Mouse (Mus musculus) stomach, postnatal 0 days (tissue): Measurements from ENCODE around the gene Abhd18. TPM values are rescaled to one million over a fixed set of nuclear protein-coding genes. Genes with fewer than 3 reads are reported as not detected.
A peak's percentile ranks its signal among the peaks of the same experiment; 100 is the strongest.

Source experiments
- ATAC-seq: fragments of 200-750 bp; cut with Nextera tagmentation; 2 replicates; pipeline ENCODE4 v1.8.0; 2017; ENCODE audit not compliant: low FRiP score, low TSS enrichment
- DNase-seq: peaks from one replicate; pipeline ENCODE4 v3.0.0-alpha.2; 2016; ENCODE audit warnings: low spot score
- H3K27ac ChIP-seq: fragments of 300-500 bp; sonication (generic); replicated peaks from 2 replicates; pipeline ENCODE4 v1.5.1; 2014; ENCODE audit warnings: mild to moderate bottlenecking, control low read depth
- H3K27me3 ChIP-seq: fragments of 300-500 bp; sonication (generic); 2 replicates; pipeline ENCODE4 v1.6.1; 2014; ENCODE audit warnings: low read length; ENCODE audit not compliant: control insufficient read depth, insufficient read depth
- H3K36me3 ChIP-seq: fragments of 300-500 bp; sonication (generic); 2 replicates; pipeline ENCODE4 v1.6.1; 2014; ENCODE audit warnings: low read length, mixed read lengths; ENCODE audit not compliant: control insufficient read depth, insufficient read depth
- H3K4me1 ChIP-seq: fragments of 300-500 bp; sonication (generic); replicated peaks from 2 replicates; pipeline ENCODE4 v1.6.1; 2014; ENCODE audit warnings: antibody characterized with exemption; ENCODE audit not compliant: control insufficient read depth, insufficient read depth
- H3K4me2 ChIP-seq: fragments of 300-500 bp; sonication (generic); replicated peaks from 2 replicates; pipeline ENCODE4 v1.6.1; 2014; ENCODE audit warnings: low read depth, mild to moderate bottlenecking, control low read depth, moderate library complexity
- H3K4me3 ChIP-seq: fragments of 300-500 bp; sonication (generic); 2 replicates; pipeline ENCODE4 v1.5.1; 2014; ENCODE audit warnings: low read depth, low read length, control low read depth
- H3K9ac ChIP-seq: fragments of 300-500 bp; sonication (generic); 2 replicates; pipeline ENCODE4 v1.6.1; 2014; ENCODE audit warnings: mild to moderate bottlenecking, low read length, control low read depth, mixed read lengths
- H3K9me3 ChIP-seq: fragments of 300-500 bp; sonication (generic); 2 replicates; pipeline ENCODE4 v1.6.1; 2016; ENCODE audit warnings: low read length; ENCODE audit not compliant: control insufficient read depth
- CTCF ChIP-seq: IDR thresholded peaks from 2 replicates; pipeline ENCODE4 v1.5.1; 2016; ENCODE audit warnings: antibody characterized with exemption, low read depth, mild to moderate bottlenecking, moderate library complexity
- EP300 ChIP-seq: optimal IDR thresholded peaks from 2 replicates; pipeline ENCODE3; 2016; ENCODE audit warnings: antibody characterized with exemption
- WGBS: fragments of 180-500 bp; shearing (Covaris S2); extraction: QIAGEN DNeasy Blood & Tissue Kit; methylation state at CpG from one replicate; pipeline ENCODE4 v1.1.7; 2014; 5-methylcytosine and 5-hydroxymethylcytosine counted together
- polyA plus RNA-seq: library from polyadenylated mRNA; unstranded; fragments of >200 nt; fragmentation: Nextera tagmentation; extraction: Ambion mirVana; gene quantifications from 2 replicates; pipeline ENCODE4 v1.2.1, GENCODE M21; 2015

The Abhd18 gene
- polyA plus RNA-seq, 1 experiment from 2014 or later = 5.7 TPM

DNA sequence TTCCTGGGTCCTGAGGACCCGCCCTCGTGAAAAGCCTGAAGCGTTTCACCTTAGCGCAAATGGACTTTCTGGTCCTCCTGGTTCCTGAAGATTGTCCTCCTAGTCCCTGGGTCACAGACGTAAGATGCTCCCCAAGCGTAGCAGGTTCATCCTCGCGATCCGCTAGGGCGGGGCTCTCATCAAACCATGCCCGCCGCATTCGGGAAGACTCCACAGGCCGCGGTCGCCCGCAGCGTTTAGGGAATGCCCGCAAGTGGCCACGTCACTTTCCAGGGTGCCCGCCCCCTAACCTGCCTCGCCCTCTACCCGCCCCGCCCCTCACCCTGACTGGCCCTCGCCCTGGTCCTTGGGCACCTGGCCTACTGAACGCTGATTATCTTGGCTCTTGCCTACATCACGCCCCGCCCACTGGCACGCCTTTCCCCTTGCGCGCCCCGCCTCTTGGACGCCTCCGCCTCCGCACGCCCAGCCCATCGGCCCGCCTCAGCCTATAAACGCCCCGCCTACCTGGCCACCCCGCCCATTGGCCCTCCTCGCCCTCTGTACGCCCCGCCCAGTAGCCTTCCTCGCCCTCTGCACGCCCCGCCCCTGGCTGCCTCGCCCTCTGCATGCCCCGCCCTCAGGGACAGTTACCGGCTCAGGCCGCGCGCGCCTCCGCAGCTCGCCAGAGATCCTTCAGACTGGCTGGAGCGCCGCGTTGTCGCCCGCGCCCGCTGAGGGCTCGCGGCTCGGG lies 102.6 kb downstream of the Abhd18 start, which contains the start of gene Larp1b:
Gene Larp1b, plus strand, starts transcription at position 659 of the 733 bp plus-strand sequence.
- H3K4me1 ChIP-seq = no peaks in the 10 kb centered on the region
- H3K4me2 ChIP-seq = peak within 1 kb of the TSS; percentile 95
- no peaks in the 10 kb centered on the region for H3K9me3 ChIP-seq
- peak within 1 kb of the TSS; percentile 80 for H3K4me3 ChIP-seq
- no peaks in the 10 kb centered on the region for H3K36me3 ChIP-seq
- ATAC-seq = peak; percentile 96
- under 1% methylated on average over 64 of the region's 66 CpGs for WGBS
- 0 out of 2 replicates have a peak, but pooled peaks have one; percentile 3 for TF ChIP-seq CTCF
- no peak for TF ChIP-seq EP300
- H3K27me3 ChIP-seq = no peaks in the 10 kb centered on the region
- DNase-seq = peak; percentile 100
- peak within 1 kb of the TSS; percentile 78 for H3K9ac ChIP-seq
- H3K27ac ChIP-seq = peak within 1 kb of the TSS; percentile 93

DNA sequence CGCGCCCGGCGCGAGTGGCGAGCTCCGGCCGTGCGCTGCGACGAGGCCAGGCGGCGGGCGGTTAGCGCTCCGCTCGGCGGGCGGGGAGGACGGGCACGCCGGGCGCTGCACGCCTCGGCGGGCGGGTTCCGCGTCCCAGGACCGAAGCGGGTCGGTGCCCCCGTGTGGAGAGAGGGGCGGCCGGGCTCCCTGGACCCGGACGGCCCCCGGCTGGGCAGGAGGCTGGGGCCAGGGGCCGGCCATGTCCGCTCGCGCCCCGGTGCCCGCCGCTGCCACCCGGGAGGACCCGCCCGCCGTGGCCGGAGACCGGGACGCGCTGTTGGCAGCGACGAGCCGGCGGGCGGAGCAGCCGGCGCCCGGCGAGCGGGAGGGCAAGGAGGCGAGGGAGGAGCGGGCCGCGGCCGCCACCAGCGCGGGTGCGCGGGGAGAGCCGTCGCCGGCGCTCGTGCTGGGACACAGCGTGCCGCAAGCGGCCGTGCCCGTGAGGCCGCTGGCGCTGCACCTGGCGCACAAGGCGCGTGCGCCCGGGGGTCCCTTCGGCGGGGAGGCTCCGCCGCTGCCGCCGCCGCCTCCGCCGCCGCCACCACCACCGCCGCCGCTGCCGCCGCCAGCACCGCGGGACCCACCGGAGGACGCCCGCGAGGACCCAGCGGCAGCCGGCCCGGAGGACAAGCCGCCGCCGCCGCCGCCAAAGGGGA lies 103.3 kb downstream of the Abhd18 start:
- no peaks in the 10 kb centered on the region for H3K36me3 ChIP-seq
- no peaks in the 10 kb centered on the region for H3K4me1 ChIP-seq
- no peaks in the 10 kb centered on the region for H3K9me3 ChIP-seq
- whole genome bisulfite sequencing = 0% methylated on average over 60 of the region's 118 CpGs
- H3K4me3 ChIP-seq = peak overlapping the region; percentile 80
- peak; percentile 59 for DNase-seq
- ATAC-seq = peak; percentile 33
- no peak for TF ChIP-seq EP300
- no peaks in the 10 kb centered on the region for H3K27me3 ChIP-seq
- peak overlapping the region; percentile 95 for H3K4me2 ChIP-seq
- peak overlapping the region; percentile 93 for H3K27ac ChIP-seq
- H3K9ac ChIP-seq = peak overlapping the region; percentile 78

DNA sequence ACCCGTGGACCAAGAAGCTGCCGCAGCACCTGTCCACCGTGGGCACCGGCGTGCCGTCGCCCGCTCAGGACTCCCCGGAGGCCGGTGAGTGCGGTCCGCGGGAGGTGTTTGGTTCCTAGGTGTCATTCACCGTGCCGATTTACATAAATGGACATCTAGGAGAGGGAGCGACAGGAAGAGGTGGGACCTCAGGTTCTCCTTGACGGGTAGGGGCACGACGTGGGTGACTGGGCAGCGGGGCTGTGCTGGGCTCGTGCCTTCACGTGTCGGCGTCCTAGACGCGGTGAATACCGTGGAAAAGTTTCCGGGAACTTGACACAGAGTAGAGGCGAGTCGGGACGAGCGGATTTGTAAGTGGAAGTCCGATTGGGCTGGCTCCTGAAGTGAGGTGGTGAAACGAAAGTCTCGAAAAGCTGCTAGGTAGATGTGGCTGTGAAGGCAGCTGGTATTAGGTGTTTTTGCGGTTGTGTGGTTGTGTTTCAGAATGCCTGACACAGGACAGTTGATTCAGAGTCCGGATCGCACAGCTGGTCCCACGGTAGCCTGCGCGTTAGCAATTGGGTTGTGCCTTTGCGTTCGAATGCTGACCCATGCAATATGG lies 103.9 kb downstream of the Abhd18 start:
- Histone ChIP-seq H3K4me1 (no peaks in the 10 kb centered on the region), H3K4me3 (peak overlapping the region; percentile 80), H3K4me2 (peak overlapping the region; percentile 95), H3K27ac (peak overlapping the region; percentile 93), H3K27me3 (no peaks in the 10 kb centered on the region), H3K36me3 (no peaks in the 10 kb centered on the region), H3K9ac (peak overlapping the region; percentile 78), H3K9me3 (no peaks in the 10 kb centered on the region)
- under 1% methylated on average over 43 of the region's 43 CpGs for WGBS
- ATAC-seq = peak; percentile 17; the same call in 1 of the 2 replicates
- DNase-seq = peak; percentile 68
- TF ChIP-seq EP300 (no peak), CTCF (no peak)

DNA sequence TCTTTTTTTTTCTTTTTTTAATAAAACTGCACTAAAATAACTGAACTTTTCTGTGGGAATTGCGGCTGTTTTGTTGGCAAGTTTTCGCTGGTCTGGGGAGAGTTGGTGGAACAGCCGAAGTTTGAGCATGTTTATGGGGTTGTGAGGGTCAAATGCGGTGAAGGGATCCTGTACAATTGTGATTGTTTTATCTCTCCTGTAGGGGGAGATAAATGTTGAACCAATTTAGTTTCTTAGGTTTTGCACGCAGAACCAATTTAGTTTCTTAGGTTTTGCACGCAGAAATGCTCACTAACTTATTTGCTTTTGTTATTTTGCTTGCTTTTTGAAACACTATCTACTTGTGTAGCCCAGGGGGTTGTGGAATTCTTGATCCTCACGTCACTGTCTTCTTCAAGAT lies 104.6 kb downstream of the Abhd18 start:
- Histone ChIP-seq H3K27ac (no peak overlapping the region), H3K4me3 (peak overlapping the region; percentile 80), H3K27me3 (no peaks in the 10 kb centered on the region), H3K9me3 (no peaks in the 10 kb centered on the region), H3K9ac (no peak overlapping the region), H3K36me3 (no peaks in the 10 kb centered on the region), H3K4me1 (no peaks in the 10 kb centered on the region), H3K4me2 (peak overlapping the region; percentile 95)
- ATAC-seq = no peak
- no peak for DNase-seq
- peak; percentile 58 for TF ChIP-seq CTCF
- TF ChIP-seq EP300 = no peak
- WGBS = 13% methylated on average over 7 of the region's 7 CpGs

DNA sequence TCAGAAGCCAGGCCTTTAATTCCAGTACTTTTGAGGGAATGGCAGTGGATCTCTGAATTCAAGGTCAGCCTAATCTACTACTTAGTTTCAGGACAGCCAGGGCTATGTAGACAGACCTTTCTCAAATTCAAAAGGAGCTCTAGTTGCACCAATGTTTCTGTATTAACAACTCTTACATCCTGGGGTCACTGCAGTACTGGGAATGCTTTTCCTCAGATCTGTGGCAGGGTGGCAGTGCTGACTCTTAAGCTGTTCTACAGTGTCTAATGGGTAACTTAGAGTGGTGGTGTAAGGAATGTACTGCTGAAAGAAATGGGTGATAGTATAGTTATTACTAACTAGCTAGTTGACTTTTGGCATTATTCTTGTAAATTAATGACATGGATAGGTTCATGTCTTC lies 105.8 kb downstream of the Abhd18 start:
- H3K4me3 ChIP-seq = no peak overlapping the region
- H3K9me3 ChIP-seq = no peaks in the 10 kb centered on the region

More for the DNA sequence above, 105.8 kb downstream of the Abhd18 start:
- Histone ChIP-seq H3K4me1 (no peaks in the 10 kb centered on the region), H3K36me3 (no peaks in the 10 kb centered on the region), H3K27ac (no peak overlapping the region), H3K4me2 (no peak overlapping the region), H3K27me3 (no peaks in the 10 kb centered on the region), H3K9ac (no peak overlapping the region)
- no peak for DNase-seq
- TF ChIP-seq CTCF (peak; percentile 28; the same call in 1 of the 2 replicates), EP300 (no peak)
- no peak for ATAC-seq
